Mouse (Mus musculus): Measurements from ENCODE around the gene Ccdc186.

Ccdc186 gene

GRCm38 (mm10) chr19:56821798-56822447 lies at the start of gene Ccdc186:
Ccdc186 (minus strand) TSS chr19:56822190.
- DNase-seq (ENCODE audit: low spot score in 2 of 2): peak; percentile 93 to 96

GRCm38 (mm10) chr19:56867701-56868100 lies 45.7 kb upstream of the Ccdc186 start:
- DNase-seq (ENCODE audit: low spot score in 2 of 2): no peak

- no peak for DNase-seq (ENCODE audit: low spot score in 2 of 2)
These were observed 34.5 kb upstream of the Ccdc186 start for GRCm38 (mm10) chr19:56856455-56856854.

- no peak for DNase-seq (ENCODE audit: low spot score in 2 of 2)
These were observed 30.6 kb upstream of the Ccdc186 start for GRCm38 (mm10) chr19:56852590-56852989.

GRCm38 (mm10) chr19:56842974-56843373 lies 21.0 kb upstream of the Ccdc186 start:
- no peak for DNase-seq (ENCODE audit: low spot score in 2 of 2)

- DNase-seq (ENCODE audit: low spot score in 2 of 2): no peak
These were observed 17.1 kb upstream of the Ccdc186 start for GRCm38 (mm10) chr19:56838942-56839706.

- no peak for DNase-seq (ENCODE audit: low spot score in 2 of 2)
These were observed 13.3 kb upstream of the Ccdc186 start for GRCm38 (mm10) chr19:56835340-56835739.

- DNase-seq (ENCODE audit: low spot score in 2 of 2): no peak
These were observed 8.2 kb upstream of the Ccdc186 start for GRCm38 (mm10) chr19:56830163-56830562.

GRCm38 (mm10) chr19:56829267-56829666 lies 7.3 kb upstream of the Ccdc186 start:
- no peak for DNase-seq (ENCODE audit: low spot score in 2 of 2)

- DNase-seq (ENCODE audit: low spot score in 2 of 2): no peak
These were observed 6.3 kb upstream of the Ccdc186 start for GRCm38 (mm10) chr19:56828305-56828704.

GRCm38 (mm10) chr19:56826047-56826631 lies 4.1 kb upstream of the Ccdc186 start, which contains the start of gene Tdrd1:
Tdrd1 (plus strand) TSS chr19:56826209.
- no peak for DNase-seq (ENCODE audit: low spot score in 2 of 2)

- no peak for DNase-seq (ENCODE audit: low spot score in 2 of 2)
These were observed 452 bp upstream of the Ccdc186 start for GRCm38 (mm10) chr19:56822448-56822836.

- DNase-seq (ENCODE audit: low spot score in 2 of 2): no peak
These were observed 771 bp downstream of the Ccdc186 start for GRCm38 (mm10) chr19:56821040-56821797.

- no peak for DNase-seq (ENCODE audit: low spot score in 2 of 2)
These were observed 4.0 kb downstream of the Ccdc186 start for GRCm38 (mm10) chr19:56817851-56818526.

GRCm38 (mm10) chr19:56813360-56813759 lies 8.6 kb downstream of the Ccdc186 start:
- no peak for DNase-seq (ENCODE audit: low spot score in 2 of 2)

GRCm38 (mm10) chr19:56811590-56811989 lies 10.4 kb downstream of the Ccdc186 start:
- no peak for DNase-seq (ENCODE audit: low spot score in 2 of 2)

- no peak for DNase-seq (ENCODE audit: low spot score in 2 of 2)
These were observed 11.3 kb downstream of the Ccdc186 start for GRCm38 (mm10) chr19:56810641-56811146.

- no peak for DNase-seq (ENCODE audit: low spot score in 2 of 2)
These were observed 13.2 kb downstream of the Ccdc186 start for GRCm38 (mm10) chr19:56808771-56809170.

GRCm38 (mm10) chr19:56807122-56807521 lies 14.9 kb downstream of the Ccdc186 start:
- DNase-seq (ENCODE audit: low spot score in 2 of 2): no peak

- DNase-seq (ENCODE audit: low spot score in 2 of 2): no peak
These were observed 16.6 kb downstream of the Ccdc186 start for GRCm38 (mm10) chr19:56805366-56805765.

- DNase-seq (ENCODE audit: low spot score in 2 of 2): no peak
These were observed 19.6 kb downstream of the Ccdc186 start for GRCm38 (mm10) chr19:56802352-56802746.
